Mouse (Mus musculus) MEL (cell line): ENCODE measurements around the gene Fam124a. TPM values are rescaled to one million over a fixed set of nuclear protein-coding genes. Genes with fewer than 3 reads are reported as not detected.

ENCODE experiments used
- DNase-seq: peaks from one replicate; pipeline ENCODE4 v3.0.0; 2011; ENCODE audit warnings: low read depth, low spot score
- H3K27ac ChIP-seq: 2 replicates; pipeline ENCODE4 v1.5.1; 2012; ENCODE audit warnings: low read depth, mild to moderate bottlenecking, control low read depth, low read length, moderate library complexity; ENCODE audit not compliant: control insufficient read depth
- H3K27me3 ChIP-seq, 2 experiments: fragments of 150-350 bp in 1 of 2; sonication (generic) in 1 of 2; 2 replicates each; pipeline ENCODE4 v1.6.1; 2012; ENCODE audit warnings: low read length in 2 of 2, mild to moderate bottlenecking in 2 of 2, improper control_type of control experiment in 1 of 2, moderate library complexity in 1 of 2; ENCODE audit not compliant: insufficient read depth in 2 of 2, control insufficient read depth in 1 of 2
- H3K36me3 ChIP-seq, 2 experiments: 2 replicates each; pipeline ENCODE4 v1.6.1; 2012 to 2014; ENCODE audit warnings: low read length in 2 of 2, improper control_type of control experiment in 1 of 2, inconsistent platforms in 1 of 2, mild to moderate bottlenecking in 1 of 2; ENCODE audit not compliant: insufficient read depth in 2 of 2, control insufficient read depth in 1 of 2
- H3K4me1 ChIP-seq, 2 experiments: fragments of 150-350 bp in 1 of 2; sonication (generic) in 1 of 2; 2 replicates each; pipeline ENCODE4 v1.6.1; 2012; ENCODE audit warnings: low read length in 2 of 2, improper control_type of control experiment in 1 of 2, mild to moderate bottlenecking in 1 of 2; ENCODE audit not compliant: insufficient read depth in 2 of 2, control insufficient read depth in 1 of 2
- H3K4me3 ChIP-seq, 2 experiments: fragments of 150-350 bp in 1 of 2; sonication (generic) in 1 of 2; 2 replicates each; pipeline ENCODE4 v1.5.1; 2012; ENCODE audit warnings: low read depth in 2 of 2, low read length in 2 of 2, mild to moderate bottlenecking in 2 of 2, moderate library complexity in 2 of 2, control low read depth in 1 of 2, improper control_type of control experiment in 1 of 2; ENCODE audit not compliant: control insufficient read depth in 1 of 2, insufficient read depth in 1 of 2
- H3K79me2 ChIP-seq: 2 replicates; pipeline ENCODE4 v1.6.1; 2012; ENCODE audit warnings: mild to moderate bottlenecking, low read length, moderate library complexity; ENCODE audit not compliant: control insufficient read depth, poor library complexity, insufficient read depth
- H3K9ac ChIP-seq: 2 replicates; pipeline ENCODE4 v1.6.1; 2012; ENCODE audit warnings: low read depth, mild to moderate bottlenecking, control low read depth, low read length, moderate library complexity; ENCODE audit not compliant: control insufficient read depth, poor library complexity, severe bottlenecking
- H3K9me3 ChIP-seq: fragments of 150-350 bp; sonication (generic); replicated peaks from 2 replicates; pipeline ENCODE4 v1.6.1; 2012; ENCODE audit warnings: mild to moderate bottlenecking, low read length, improper control_type of control experiment, moderate library complexity; ENCODE audit not compliant: insufficient read depth
- BHLHE40 ChIP-seq: IDR thresholded peaks from 2 replicates; pipeline ENCODE4 v1.6.1; 2012; ENCODE audit warnings: low read depth, mild to moderate bottlenecking, inconsistent platforms, low read length, improper control_type of control experiment, borderline replicate concordance
- CHD1 ChIP-seq: IDR thresholded peaks from 2 replicates; pipeline ENCODE4 v1.6.1; 2012; ENCODE audit warnings: low read depth, mild to moderate bottlenecking, inconsistent platforms, low read length, improper control_type of control experiment
- ELF1 ChIP-seq: IDR thresholded peaks from 2 replicates; pipeline ENCODE4 v1.6.1; 2014; ENCODE audit warnings: low read depth, mild to moderate bottlenecking, inconsistent platforms, low read length, improper control_type of control experiment, moderate library complexity
- EP300 ChIP-seq, 2 experiments: IDR thresholded peaks; 2 replicates each; pipeline ENCODE4 v1.6.1; 2011; ENCODE audit warnings: improper control_type of control experiment in 2 of 2, low read length in 2 of 2, low read depth in 1 of 2, mild to moderate bottlenecking in 1 of 2
- GABPA ChIP-seq: IDR thresholded peaks from 2 replicates; pipeline ENCODE4 v1.6.1; 2012; ENCODE audit warnings: low read depth, mild to moderate bottlenecking, inconsistent platforms, low read length, improper control_type of control experiment, moderate library complexity
- JUND ChIP-seq: IDR thresholded peaks from 2 replicates; pipeline ENCODE4 v1.6.1; 2011; ENCODE audit warnings: low read depth, mild to moderate bottlenecking, improper control_type of control experiment, low read length
- KAT2A ChIP-seq: conservative IDR thresholded peaks from 2 replicates; pipeline ENCODE4 v1.6.1; 2012; ENCODE audit warnings: low read depth, low read length, improper control_type of control experiment, inconsistent platforms
- MAFK ChIP-seq: IDR thresholded peaks from 2 replicates; pipeline ENCODE4 v1.6.1; 2011; ENCODE audit warnings: low read depth, mild to moderate bottlenecking, low read length, improper control_type of control experiment, borderline replicate concordance
- MAX ChIP-seq: IDR thresholded peaks from 2 replicates; pipeline ENCODE4 v1.6.1; 2011; ENCODE audit warnings: low read length, improper control_type of control experiment
- MXI1 ChIP-seq: IDR thresholded peaks from 2 replicates; pipeline ENCODE4 v1.6.1; 2011; ENCODE audit warnings: mild to moderate bottlenecking, low read depth, low read length, improper control_type of control experiment
- MYC ChIP-seq: IDR thresholded peaks from 2 replicates; pipeline ENCODE4 v1.6.1; 2011; ENCODE audit warnings: low read depth, mild to moderate bottlenecking, low read length, improper control_type of control experiment, moderate library complexity
- NELFE ChIP-seq: IDR thresholded peaks from 2 replicates; pipeline ENCODE4 v1.6.1; 2011; ENCODE audit warnings: low read depth, low read length, improper control_type of control experiment
- NRF1 ChIP-seq: IDR thresholded peaks from 2 replicates; pipeline ENCODE4 v1.6.1; 2014; ENCODE audit warnings: low read depth, mild to moderate bottlenecking, inconsistent platforms, low read length, improper control_type of control experiment, moderate library complexity; ENCODE audit not compliant: poor library complexity, insufficient read depth, severe bottlenecking
- POLR2A ChIP-seq, 2 experiments: IDR thresholded peaks; 2 replicates each; pipeline ENCODE4 v1.6.1; 2011 to 2012; ENCODE audit warnings: low read length in 2 of 2, mild to moderate bottlenecking in 2 of 2, control low read depth in 1 of 2, improper control_type of control experiment in 1 of 2, low read depth in 1 of 2, moderate library complexity in 1 of 2; ENCODE audit not compliant: control insufficient read depth in 1 of 2, insufficient read depth in 1 of 2, poor library complexity in 1 of 2
- RAD21 ChIP-seq: IDR thresholded peaks from 2 replicates; pipeline ENCODE4 v1.6.1; 2011; ENCODE audit warnings: mild to moderate bottlenecking, low read depth, low read length, improper control_type of control experiment
- RCOR1 ChIP-seq: IDR thresholded peaks from 2 replicates; pipeline ENCODE4 v1.6.1; 2012; ENCODE audit warnings: low read depth, mild to moderate bottlenecking, inconsistent platforms, low read length, improper control_type of control experiment
- SIN3A ChIP-seq: IDR thresholded peaks from 2 replicates; pipeline ENCODE4 v1.6.1; 2012; ENCODE audit warnings: low read length, improper control_type of control experiment, inconsistent platforms
- SMC3 ChIP-seq: IDR thresholded peaks from 2 replicates; pipeline ENCODE4 v1.6.1; 2011; ENCODE audit warnings: low read depth, low read length, improper control_type of control experiment
- TAL1 ChIP-seq: IDR thresholded peaks from 2 replicates; pipeline ENCODE4 v1.6.1; 2012; ENCODE audit warnings: mild to moderate bottlenecking, inconsistent platforms, low read length, moderate library complexity, mixed read lengths
- TBP ChIP-seq: IDR thresholded peaks from 2 replicates; pipeline ENCODE4 v1.8.0; 2011; ENCODE audit warnings: low read depth, low read length, improper control_type of control experiment
- USF1 ChIP-seq: IDR thresholded peaks from 2 replicates; pipeline ENCODE4 v1.6.1; 2014; ENCODE audit warnings: low read depth, mild to moderate bottlenecking, inconsistent platforms, low read length, improper control_type of control experiment, moderate library complexity
- ZC3H11A ChIP-seq: IDR thresholded peaks from 2 replicates; pipeline ENCODE4 v1.6.1; 2012; ENCODE audit warnings: low read depth, mild to moderate bottlenecking, inconsistent platforms, low read length, improper control_type of control experiment
- ZKSCAN1 ChIP-seq: IDR thresholded peaks from 2 replicates; pipeline ENCODE4 v1.6.1; 2012; ENCODE audit warnings: low read depth, mild to moderate bottlenecking, inconsistent platforms, low read length, improper control_type of control experiment, moderate library complexity
- ZNF384 ChIP-seq: IDR thresholded peaks from 2 replicates; pipeline ENCODE4 v1.6.1; 2012; ENCODE audit warnings: low read depth, mild to moderate bottlenecking, inconsistent platforms, low read length, improper control_type of control experiment
- polyA plus RNA-seq, 2 experiments: library from polyadenylated mRNA; stranded (reverse) in 1 of 2; unstranded in 1 of 2; fragments of >175 nt in 1 of 2; fragments of >200 nt in 1 of 2; gene quantifications; 2 replicates each; pipeline versions ENCODE4 v1.2.1 to v1.2.4; 2012; ENCODE audit warnings: low replicate concordance in 2 of 2, low read depth in 1 of 2; ENCODE audit not compliant: insufficient read length in 2 of 2, insufficient read depth in 1 of 2, missing spikeins in 1 of 2
- total RNA-seq: library from RNA; depleted of rRNA; stranded (reverse); fragments of 300-350 nt; gene quantifications from 2 replicates; pipeline ENCODE4 v1.2.3, GENCODE M21; 2012

Gene Fam124a
- total and polyA plus RNA-seq, 3 experiments: not detected

GRCm38 (mm10) chr14:62536127-62536526 lies 19.4 kb upstream of the Fam124a start:
- TF ChIP-seq NRF1: no peak
- DNase-seq: no peak
- H3K27me3 ChIP-seq: no peaks in the 10 kb centered on the region; a peak in 2 of 4 replicates
- no peak overlapping the region for H3K9ac ChIP-seq
- no peaks in the 10 kb centered on the region for H3K36me3 ChIP-seq
- H3K79me2 ChIP-seq: no peaks in the 10 kb centered on the region
- no peak overlapping the region for H3K27ac ChIP-seq
- no peaks in the 10 kb centered on the region for H3K9me3 ChIP-seq
- no peaks in the 10 kb centered on the region for H3K4me1 ChIP-seq
- H3K4me3 ChIP-seq: no peak overlapping the region

GRCm38 (mm10) chr14:62536988-62537387 lies 18.5 kb upstream of the Fam124a start:
- Histone ChIP-seq H3K4me3 (no peak overlapping the region), H3K9ac (no peak overlapping the region), H3K36me3 (no peaks in the 10 kb centered on the region), H3K27me3 (no peaks in the 10 kb centered on the region; a peak in 1 of 4 replicates), H3K79me2 (no peaks in the 10 kb centered on the region), H3K9me3 (no peaks in the 10 kb centered on the region), H3K27ac (no peak overlapping the region), H3K4me1 (no peaks in the 10 kb centered on the region)
- no peak for DNase-seq
- TF ChIP-seq MAFK: no peak
- TF ChIP-seq TBP: no peak
- TF ChIP-seq ZKSCAN1: no peak
- TF ChIP-seq USF1: no peak
- no peak for TF ChIP-seq RAD21
- no peak for TF ChIP-seq ZC3H11A
- TF ChIP-seq JUND: no peak
- TF ChIP-seq ELF1: no peak
- TF ChIP-seq MAX: no peak
- no peak for TF ChIP-seq RCOR1
- TF ChIP-seq SMC3: no peak
- TF ChIP-seq TAL1: no peak

GRCm38 (mm10) chr14:62539834-62540233 lies 15.7 kb upstream of the Fam124a start:
- H3K4me3 ChIP-seq: no peak overlapping the region
- H3K4me1 ChIP-seq: no peaks in the 10 kb centered on the region
- no peaks in the 10 kb centered on the region for H3K36me3 ChIP-seq
- no peak overlapping the region for H3K9ac ChIP-seq
- TF ChIP-seq RAD21: no peak
- no peak for TF ChIP-seq ZC3H11A
- no peak for TF ChIP-seq BHLHE40
- no peak for TF ChIP-seq POLR2A (IDR thresholded peaks at IDR 0.05; ENCODE audit: control insufficient read depth in 1 of 2, insufficient read depth in 1 of 2, low read depth in 1 of 2, low read length in 2 of 2, poor library complexity in 1 of 2)
- TF ChIP-seq CHD1: no peak
- no peak for TF ChIP-seq EP300 (IDR thresholded peaks at IDR 0.05; ENCODE audit: low read depth in 1 of 2, low read length in 2 of 2)
- TF ChIP-seq SMC3: no peak
- TF ChIP-seq MAFK: no peak
- no peak for TF ChIP-seq MYC
- TF ChIP-seq SIN3A: no peak
- TF ChIP-seq NELFE: no peak
- TF ChIP-seq GABPA: no peak
- no peak for TF ChIP-seq ZKSCAN1
- TF ChIP-seq ZNF384: no peak
- TF ChIP-seq MXI1: no peak
- no peak for TF ChIP-seq USF1
- no peak for TF ChIP-seq KAT2A
- no peak overlapping the region for H3K27ac ChIP-seq
- no peak for DNase-seq
- no peaks in the 10 kb centered on the region for H3K79me2 ChIP-seq
- H3K27me3 ChIP-seq: no peaks in the 10 kb centered on the region; a peak in 1 of 4 replicates
- H3K9me3 ChIP-seq: no peaks in the 10 kb centered on the region
